Comparison of ENCODE assay signal across 9 mouse cellular contexts in the genomic region with DNA sequence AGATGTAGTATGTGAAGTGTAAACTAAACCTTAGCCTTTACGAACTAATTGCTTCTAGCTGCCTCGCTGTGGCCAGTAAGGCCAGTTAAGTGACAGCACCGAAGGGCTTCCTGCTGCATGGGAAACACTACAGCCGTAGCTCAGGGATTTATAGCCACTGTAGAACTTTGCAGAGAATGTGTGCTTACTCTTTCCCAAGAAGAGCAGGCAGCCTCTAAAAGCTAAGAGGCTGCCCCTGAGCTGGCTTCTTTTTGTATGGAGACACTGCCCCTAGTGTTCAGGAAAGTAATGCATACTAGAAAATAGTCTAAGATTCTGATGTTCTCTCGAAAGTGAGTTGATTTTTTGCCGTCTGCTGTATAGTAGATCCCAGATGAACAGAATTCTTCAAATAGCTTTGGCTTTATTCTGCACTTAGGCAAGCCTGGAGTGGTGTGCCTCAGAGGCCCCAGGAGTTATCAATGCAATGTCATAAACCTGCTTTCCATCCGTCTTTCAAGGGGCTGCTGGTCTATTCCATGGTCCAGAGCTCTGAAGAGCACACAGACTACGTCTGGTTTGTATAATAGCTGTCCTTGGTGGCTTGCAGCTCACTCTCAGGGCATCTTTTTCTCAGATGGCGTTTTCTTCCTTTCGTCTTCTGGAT.
DNase-seq lines count a peak whose midpoint lies in the region; ATAC-seq lines count a peak whose summit lies in the region.
"Had no signal": no experiment of that assay in that cellular context is flagged by ENCODE, and none has a peak within 500 bp of the region (broad histone marks: within the 10 kb centered on the region; RNA-seq: fewer than 3 reads in every experiment).

No protein-coding gene starts in this region.

- no peaks in the 10 kb centered on the region for H3K36me3 ChIP-seq in midbrain, embryonic 15.5 days (replicated peaks)
- H3K36me3 ChIP-seq: liver, embryonic 13.5 days had no signal

- peak; percentile 80 for ATAC-seq in midbrain, embryonic 15.5 days (replicated peaks)

- DNase-seq in left cerebral cortex, adult 11 months (ENCODE audit: low spot score): peak; percentile 28
- DNase-seq in left cerebral cortex, postnatal 4 days: no peak
- peak; percentile 62 for DNase-seq in brain, adult 2 months (ENCODE audit: low read depth, low spot score)
- peak; percentile 51 to 72 for DNase-seq in heart, adult 18-20 months
- DNase-seq in kidney, postnatal 36 days: peak; percentile 38 to 46
- no peak for DNase-seq in gastrocnemius, postnatal 4 days (ENCODE audit: low spot score in 2 of 2)
- no peak for DNase-seq in spleen, adult 12 weeks (ENCODE audit: low spot score)
- DNase-seq: liver, embryonic 13.5 days had no signal

- no peak overlapping the region for H3K9ac ChIP-seq in midbrain, embryonic 15.5 days
- H3K9ac ChIP-seq: liver, embryonic 13.5 days had no signal

- 55% methylated on average over 10 of the region's 10 CpGs for WGBS in midbrain, embryonic 15.5 days

- H3K27me3 ChIP-seq in midbrain, embryonic 15.5 days (replicated peaks): no peaks in the 10 kb centered on the region
- H3K27me3 ChIP-seq: liver, embryonic 13.5 days had no signal

- intact Hi-C loops in left cerebral cortex, postnatal 4 days (cut with DNase I): loop anchor here (5.0 kb wide), 1 partner anchor 450 kb away; no protein-coding TSS in a partner anchor

- no peak overlapping the region for H3K4me3 ChIP-seq in midbrain, embryonic 15.5 days
- H3K4me3 ChIP-seq: liver, embryonic 13.5 days had no signal

- H3K9me3 ChIP-seq in midbrain, embryonic 15.5 days: no peaks in the 10 kb centered on the region
- H3K9me3 ChIP-seq: liver, embryonic 13.5 days had no signal

- no peak overlapping the region for H3K27ac ChIP-seq in midbrain, embryonic 15.5 days
- H3K27ac ChIP-seq: liver, embryonic 13.5 days had no signal

- no peaks in the 10 kb centered on the region; the same call in 1 of the 2 replicates for H3K4me1 ChIP-seq in midbrain, embryonic 15.5 days
- H3K4me1 ChIP-seq: liver, embryonic 13.5 days had no signal

- no peak overlapping the region for H3K4me2 ChIP-seq in midbrain, embryonic 15.5 days
- H3K4me2 ChIP-seq: liver, embryonic 13.5 days had no signal

Comparison
In these comparisons a context has a peak if more than half of its experiments do, and no peak if none do; other contexts are left out.
1. DNase-seq: peak in left cerebral cortex, adult 11 months (single experiment), brain, adult 2 months (single experiment), heart, adult 18-20 months (2 of 2) and kidney, postnatal 36 days (2 of 2); none in left cerebral cortex, postnatal 4 days (single experiment), gastrocnemius, postnatal 4 days (0 of 2) and spleen, adult 12 weeks (single experiment).